Mouse (Mus musculus) midbrain, embryonic 11.5 days (tissue): ENCODE data around the gene Gria4. TPM values are rescaled to one million over a fixed set of nuclear protein-coding genes. Genes with fewer than 3 reads are reported as not detected.

ENCODE experiments used
- ATAC-seq: fragments of 200-750 bp; cut with Nextera tagmentation; 2 replicates; pipeline ENCODE4 v1.8.0; 2017; ENCODE audit warnings: moderate TSS enrichment, moderate library complexity; ENCODE audit not compliant: low FRiP score
- DNase-seq: peaks from one replicate; pipeline ENCODE4 v3.0.0; 2015; ENCODE audit warnings: low spot score; ENCODE audit errors: missing footprints
- H3K27ac ChIP-seq: fragments of 300-500 bp; sonication (generic); 2 replicates; pipeline ENCODE4 v1.5.1; 2014; ENCODE audit warnings: low read depth, low read length
- H3K27me3 ChIP-seq: fragments of 300-500 bp; sonication (generic); 2 replicates; pipeline ENCODE4 v1.6.1; 2014; ENCODE audit warnings: mild to moderate bottlenecking, low read length, moderate library complexity, mixed read lengths; ENCODE audit not compliant: control insufficient read depth, insufficient read depth
- H3K36me3 ChIP-seq: fragments of 300-500 bp; sonication (generic); 2 replicates; pipeline ENCODE4 v1.6.1; 2014; ENCODE audit warnings: mild to moderate bottlenecking, low read length, moderate library complexity, mixed read lengths; ENCODE audit not compliant: control insufficient read depth, insufficient read depth
- H3K4me1 ChIP-seq: fragments of 300-500 bp; sonication (generic); 2 replicates; pipeline ENCODE4 v1.6.1; 2014; ENCODE audit warnings: low read length; ENCODE audit not compliant: control insufficient read depth, insufficient read depth
- H3K4me2 ChIP-seq: fragments of 300-500 bp; sonication (generic); 2 replicates; pipeline ENCODE4 v1.6.1; 2014; ENCODE audit warnings: mild to moderate bottlenecking, moderate library complexity
- H3K4me3 ChIP-seq: fragments of 300-500 bp; sonication (generic); 2 replicates; pipeline ENCODE4 v1.5.1; 2014; ENCODE audit warnings: low read depth, low read length
- H3K9ac ChIP-seq: fragments of 300-500 bp; sonication (generic); 2 replicates; pipeline ENCODE4 v1.6.1; 2014; ENCODE audit warnings: low read length
- H3K9me3 ChIP-seq: fragments of 300-500 bp; sonication (generic); 2 replicates; pipeline ENCODE4 v1.6.1; 2016; ENCODE audit warnings: low read length; ENCODE audit not compliant: control insufficient read depth
- WGBS: fragments of 180-500 bp; shearing (Covaris S2); extraction: QIAGEN DNeasy Blood & Tissue Kit; methylation state at CpG from one replicate; pipeline ENCODE4 v1.1.7; 2014; 5-methylcytosine and 5-hydroxymethylcytosine counted together
- polyA plus RNA-seq: library from polyadenylated mRNA; unstranded; fragments of >200 nt; fragmentation: Nextera tagmentation; extraction: Ambion mirVana; gene quantifications from 2 replicates; pipeline ENCODE4 v1.2.1, GENCODE M21; 2014

The Gria4 gene
- polyA plus RNA-seq, 1 experiment from 2014 or later, result 7.2 TPM

- no peak for DNase-seq
- no peak for ATAC-seq
- H3K4me3 ChIP-seq, result no peak overlapping the region
These were observed 83.7 kb downstream of the Gria4 start for GRCm38 (mm10) chr9:4712367-4712766.

GRCm38 (mm10) chr9:4687149-4687548 is 108.9 kb downstream of the Gria4 start:
- Histone ChIP-seq H3K4me2 (no peak overlapping the region), H3K4me3 (no peak overlapping the region), H3K27me3 (no peaks in the 10 kb centered on the region), H3K4me1 (no peaks in the 10 kb centered on the region), H3K9ac (no peak overlapping the region), H3K27ac (no peak overlapping the region), H3K9me3 (no peaks in the 10 kb centered on the region), H3K36me3 (no peaks in the 10 kb centered on the region)
- DNase-seq, result no peak
- 92% methylated on average over 1 of the region's 1 CpGs for WGBS
- no peak for ATAC-seq

More at GRCm38 (mm10) chr9:4712367-4712766, 83.7 kb downstream of the Gria4 start:
- Histone ChIP-seq H3K4me2 (no peak overlapping the region), H3K9me3 (no peaks in the 10 kb centered on the region), H3K9ac (no peak overlapping the region), H3K27me3 (no peaks in the 10 kb centered on the region), H3K4me1 (no peaks in the 10 kb centered on the region), H3K36me3 (no peaks in the 10 kb centered on the region), H3K27ac (no peak overlapping the region)

GRCm38 (mm10) chr9:4680244-4680643 is 115.8 kb downstream of the Gria4 start:
- DNase-seq (no peak), ATAC-seq (no peak)
- no peaks in the 10 kb centered on the region for H3K36me3 ChIP-seq
- 94% methylated on average over 2 of the region's 2 CpGs for WGBS
- no peaks in the 10 kb centered on the region; the same call in 1 of the 2 replicates for H3K4me1 ChIP-seq
- H3K4me2 ChIP-seq, result no peak overlapping the region
- no peak overlapping the region for H3K27ac ChIP-seq
- H3K27me3 ChIP-seq, result no peaks in the 10 kb centered on the region
- H3K9ac ChIP-seq, result no peak overlapping the region
- no peaks in the 10 kb centered on the region for H3K9me3 ChIP-seq
- no peak overlapping the region for H3K4me3 ChIP-seq

DNA sequence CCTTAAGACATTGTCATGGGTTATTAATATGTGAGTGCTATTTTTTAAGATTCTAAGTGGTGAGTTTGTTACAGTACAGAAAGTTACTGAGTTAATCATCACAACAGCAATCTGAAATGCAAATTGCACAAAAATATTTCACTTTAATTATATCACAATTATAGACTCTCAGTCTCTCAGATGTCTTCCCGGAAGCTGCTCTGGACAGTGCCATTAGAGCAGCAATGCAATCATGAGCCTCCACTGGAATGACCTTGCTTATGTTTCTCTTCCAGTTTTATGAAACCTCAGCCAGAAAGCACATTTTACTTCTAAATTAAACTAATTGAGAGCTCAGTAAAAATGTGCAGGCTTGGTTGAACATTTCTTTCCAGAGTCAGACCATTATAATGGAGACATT is 116.9 kb downstream of the Gria4 start:
- no peak for ATAC-seq
- Histone ChIP-seq H3K4me2 (no peak overlapping the region), H3K9ac (no peak overlapping the region), H3K27me3 (no peaks in the 10 kb centered on the region), H3K27ac (no peak overlapping the region), H3K36me3 (no peaks in the 10 kb centered on the region), H3K4me1 (no peaks in the 10 kb centered on the region; the same call in 1 of the 2 replicates), H3K4me3 (no peak overlapping the region), H3K9me3 (no peaks in the 10 kb centered on the region)
- DNase-seq, result no peak
- 94% methylated on average over 1 of the region's 1 CpGs for WGBS

DNA sequence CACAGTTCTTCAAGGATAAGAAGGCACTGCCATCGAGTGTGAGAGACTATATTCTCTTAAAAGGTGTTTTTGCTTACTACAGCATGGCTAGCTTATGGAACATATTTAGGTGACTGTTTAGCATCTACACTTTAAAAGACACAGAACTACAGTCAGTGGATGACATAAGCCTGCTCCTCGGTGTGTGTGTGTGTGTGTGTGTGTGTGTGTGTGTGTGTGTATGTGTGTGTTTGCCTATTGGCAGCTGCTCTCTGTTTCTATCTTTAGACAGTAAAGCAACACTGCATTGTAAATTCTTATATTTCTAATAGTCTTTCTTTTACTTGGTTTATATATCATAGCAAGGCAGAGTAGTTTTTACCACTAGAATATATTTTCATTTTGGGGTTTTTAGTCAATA is 130.3 kb downstream of the Gria4 start:
- no peak overlapping the region for H3K27ac ChIP-seq
- no peak overlapping the region for H3K4me2 ChIP-seq
- no peak overlapping the region for H3K4me3 ChIP-seq
- H3K9me3 ChIP-seq, result no peaks in the 10 kb centered on the region
- WGBS, result 81% methylated on average over 2 of the region's 2 CpGs
- H3K4me1 ChIP-seq, result no peaks in the 10 kb centered on the region
- H3K27me3 ChIP-seq, result no peaks in the 10 kb centered on the region
- DNase-seq, result no peak
- H3K9ac ChIP-seq, result no peak overlapping the region
- ATAC-seq, result no peak
- H3K36me3 ChIP-seq, result no peaks in the 10 kb centered on the region

DNA sequence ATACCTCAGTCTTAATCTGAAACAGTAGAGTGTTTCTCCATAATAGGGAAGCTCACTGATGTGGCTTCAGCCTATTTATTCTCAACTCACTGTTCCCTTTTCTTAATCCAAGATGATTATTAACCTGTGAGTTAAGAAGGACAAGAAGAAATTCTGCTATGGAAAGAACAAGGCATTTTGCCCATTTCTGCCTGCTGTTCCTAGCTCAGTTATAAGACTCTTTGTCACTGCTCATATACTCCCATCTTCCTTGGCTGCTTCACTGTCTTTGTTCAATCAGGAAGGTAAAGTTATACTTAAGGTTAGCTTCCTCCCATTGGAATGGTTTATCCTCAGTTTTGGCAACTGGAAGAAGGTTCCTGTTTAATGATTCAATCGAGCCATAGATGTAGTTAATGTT is 133.6 kb downstream of the Gria4 start:
- ATAC-seq, result no peak

DNA sequence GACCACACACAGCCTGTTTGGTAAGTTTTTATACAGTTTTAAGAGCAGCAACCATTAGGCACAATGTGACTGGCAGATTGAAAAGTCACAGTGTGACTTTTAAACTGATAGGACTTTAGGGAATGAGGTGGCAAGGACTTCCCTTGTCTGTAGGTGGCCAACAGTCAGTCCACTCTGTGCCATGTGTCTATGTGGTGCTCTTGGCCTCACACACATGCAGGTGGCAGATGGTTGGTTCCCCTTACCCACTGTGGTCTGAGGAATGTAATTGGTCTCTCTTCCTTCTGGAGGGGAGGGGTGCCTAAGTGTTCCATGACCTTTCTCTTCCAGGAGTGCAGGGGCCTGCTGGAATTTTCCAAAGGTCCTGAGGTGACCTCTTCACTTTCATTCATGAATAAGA is 137.1 kb downstream of the Gria4 start:
- Histone ChIP-seq H3K27ac (no peak overlapping the region), H3K4me1 (no peaks in the 10 kb centered on the region), H3K9ac (no peak overlapping the region), H3K4me3 (no peak overlapping the region), H3K4me2 (no peak overlapping the region), H3K27me3 (no peaks in the 10 kb centered on the region), H3K9me3 (no peaks in the 10 kb centered on the region), H3K36me3 (no peaks in the 10 kb centered on the region)
- ATAC-seq (no peak), DNase-seq (no peak)

More for the DNA sequence above, 133.6 kb downstream of the Gria4 start:
- Histone ChIP-seq H3K4me2 (no peak overlapping the region), H3K9ac (no peak overlapping the region), H3K9me3 (no peaks in the 10 kb centered on the region), H3K4me3 (no peak overlapping the region), H3K27ac (no peak overlapping the region), H3K27me3 (no peaks in the 10 kb centered on the region), H3K4me1 (no peaks in the 10 kb centered on the region), H3K36me3 (no peaks in the 10 kb centered on the region)
- DNase-seq, result no peak
- WGBS, result 85% methylated on average over 1 of the region's 1 CpGs

GRCm38 (mm10) chr9:4654333-4654732 is 141.7 kb downstream of the Gria4 start:
- no peak overlapping the region for H3K9ac ChIP-seq
- no peak for ATAC-seq

DNA sequence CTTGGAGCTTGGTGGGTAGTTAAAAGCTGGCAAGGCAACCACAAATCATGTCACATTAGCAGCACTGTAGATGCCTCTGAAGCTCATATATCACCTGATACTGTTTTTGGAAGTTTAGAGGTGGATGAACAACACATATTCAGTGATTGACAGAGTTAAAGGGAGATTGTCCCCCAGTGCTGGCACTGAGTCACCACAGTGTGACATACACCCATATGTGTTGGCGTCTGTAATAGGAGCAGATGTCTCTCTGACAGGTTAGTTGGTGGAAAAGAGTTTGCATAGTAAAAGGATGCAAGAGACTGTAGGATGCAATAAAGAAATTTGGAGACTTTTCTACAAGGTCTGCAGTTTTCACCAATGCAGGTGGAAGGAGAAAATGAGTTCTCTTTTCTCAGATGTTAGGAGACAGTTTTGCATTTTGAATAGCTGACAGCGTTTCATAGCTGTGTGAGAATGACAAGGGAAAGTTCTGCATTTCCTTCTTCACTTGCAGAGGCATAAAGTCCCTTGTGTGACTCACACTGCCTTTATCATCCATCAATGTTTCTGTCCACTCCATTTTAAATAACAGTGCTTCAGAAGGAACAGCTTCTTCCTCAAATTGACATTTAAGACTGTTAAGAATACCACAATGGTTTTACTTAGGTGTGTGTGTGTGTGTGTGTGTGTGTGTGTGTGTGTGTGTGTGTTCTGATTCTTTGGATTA is 156.7 kb downstream of the Gria4 start:
- H3K27me3 ChIP-seq, result no peaks in the 10 kb centered on the region
- H3K9me3 ChIP-seq, result no peaks in the 10 kb centered on the region
- no peak overlapping the region for H3K27ac ChIP-seq
- no peak overlapping the region for H3K4me2 ChIP-seq
- H3K4me1 ChIP-seq, result no peaks in the 10 kb centered on the region
- ATAC-seq, result no peak
- DNase-seq, result no peak
- H3K4me3 ChIP-seq, result no peak overlapping the region
- 75% methylated on average over 2 of the region's 2 CpGs for WGBS
- H3K9ac ChIP-seq, result no peak overlapping the region
- H3K36me3 ChIP-seq, result no peaks in the 10 kb centered on the region

More at GRCm38 (mm10) chr9:4654333-4654732, 141.7 kb downstream of the Gria4 start:
- Histone ChIP-seq H3K9me3 (no peaks in the 10 kb centered on the region), H3K4me2 (no peak overlapping the region), H3K4me1 (no peaks in the 10 kb centered on the region), H3K27me3 (no peaks in the 10 kb centered on the region), H3K4me3 (no peak overlapping the region), H3K36me3 (no peaks in the 10 kb centered on the region), H3K27ac (no peak overlapping the region)
- 49% methylated on average over 1 of the region's 1 CpGs for WGBS
- DNase-seq, result no peak
